Mouse (Mus musculus) neural tube, embryonic 14.5 days (tissue): ENCODE data around the gene Thada. TPM values are rescaled to one million over a fixed set of nuclear protein-coding genes. Genes with fewer than 3 reads are reported as not detected.

Experiments used
- ATAC-seq: fragments of 200-750 bp; cut with Nextera tagmentation; 2 replicates; pipeline ENCODE4 v1.8.0; 2017; ENCODE audit warnings: low read depth, mild to moderate bottlenecking, moderate TSS enrichment, moderate library complexity
- H3K27ac ChIP-seq: fragments of 300-500 bp; sonication (generic); 2 replicates; pipeline ENCODE4 v1.5.1; 2014; ENCODE audit warnings: low read depth, mild to moderate bottlenecking, control low read depth, low read length, moderate library complexity, mixed read lengths
- H3K27me3 ChIP-seq: fragments of 300-500 bp; sonication (generic); 2 replicates; pipeline ENCODE4 v1.6.1; 2014; ENCODE audit warnings: low read length; ENCODE audit not compliant: control insufficient read depth, insufficient read depth
- H3K36me3 ChIP-seq: fragments of 300-500 bp; sonication (generic); 2 replicates; pipeline ENCODE4 v1.6.1; 2014; ENCODE audit warnings: low read length, mixed read lengths; ENCODE audit not compliant: control insufficient read depth, insufficient read depth
- H3K4me1 ChIP-seq: fragments of 300-500 bp; sonication (generic); 2 replicates; pipeline ENCODE4 v1.6.1; 2014; ENCODE audit warnings: low read length; ENCODE audit not compliant: control insufficient read depth, insufficient read depth
- H3K4me2 ChIP-seq: fragments of 300-500 bp; sonication (generic); 2 replicates; pipeline ENCODE4 v1.6.1; 2014; ENCODE audit warnings: mild to moderate bottlenecking, low read depth, low read length, control low read depth
- H3K4me3 ChIP-seq: fragments of 300-500 bp; sonication (generic); 2 replicates; pipeline ENCODE4 v1.5.1; 2014; ENCODE audit warnings: low read depth, low read length, control low read depth, mixed read lengths
- H3K9ac ChIP-seq: fragments of 300-500 bp; sonication (generic); replicated peaks from 2 replicates; pipeline ENCODE4 v1.6.1; 2014; ENCODE audit warnings: low read depth, mild to moderate bottlenecking, control low read depth, low read length, mixed read lengths
- H3K9me3 ChIP-seq: fragments of 300-500 bp; sonication (generic); 2 replicates; pipeline ENCODE4 v1.6.1; 2016; ENCODE audit warnings: low read length; ENCODE audit not compliant: control insufficient read depth
- WGBS: fragments of 180-500 bp; shearing (Covaris S2); extraction: QIAGEN DNeasy Blood & Tissue Kit; methylation state at CpG from one replicate; pipeline ENCODE4 v1.1.7; 2014; 5-methylcytosine and 5-hydroxymethylcytosine counted together
- polyA plus RNA-seq: library from polyadenylated mRNA; unstranded; fragments of >200 nt; fragmentation: Nextera tagmentation; extraction: Ambion mirVana; gene quantifications from 2 replicates; pipeline ENCODE4 v1.2.1, GENCODE M21; 2014

Thada gene
- polyA plus RNA-seq, 1 experiment from 2014 or later: 12.8 TPM

DNA sequence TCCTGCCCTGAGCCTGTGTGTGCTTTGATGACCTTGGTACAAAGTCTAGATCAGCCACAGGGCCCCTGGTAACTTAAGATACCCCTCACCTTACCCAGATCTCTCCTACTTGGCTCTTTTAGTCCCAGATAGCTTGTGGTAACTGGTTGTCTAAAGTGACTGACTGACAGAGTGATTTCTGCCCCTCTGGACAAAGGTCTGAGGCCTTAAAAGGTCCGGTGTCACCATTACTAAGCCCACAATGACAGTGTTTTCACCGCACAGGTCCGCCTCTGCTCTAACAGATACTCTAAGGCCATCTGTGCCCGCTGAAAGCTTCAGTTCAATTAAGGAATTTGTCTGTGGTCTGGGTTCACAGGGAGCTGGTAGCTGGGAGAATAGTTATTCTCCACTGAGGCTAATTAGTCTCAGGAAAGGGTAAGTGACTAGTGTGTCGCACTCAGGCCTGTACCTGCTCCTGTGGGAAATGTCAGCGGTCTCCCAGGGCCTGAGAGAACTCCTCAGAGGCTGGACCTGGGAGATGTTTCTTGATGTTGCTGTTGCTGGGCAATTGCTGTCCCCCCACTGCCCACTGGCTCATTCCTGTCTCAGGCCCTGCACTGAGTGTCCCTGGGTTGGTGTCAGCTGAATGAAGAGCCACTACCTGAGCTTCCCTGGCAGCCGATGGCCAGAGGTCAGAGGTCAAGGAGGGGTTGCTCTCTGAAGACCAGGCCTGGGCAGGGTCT lies 319.4 kb downstream of the Thada start:
- Histone ChIP-seq H3K4me1 (0 out of 2 replicates have a peak, but pooled peaks cover 5% of the 10 kb centered on the region), H3K36me3 (no peaks in the 10 kb centered on the region), H3K9ac (no peak overlapping the region), H3K27me3 (no peaks in the 10 kb centered on the region), H3K9me3 (no peaks in the 10 kb centered on the region), H3K4me2 (no peak overlapping the region), H3K4me3 (no peak overlapping the region), H3K27ac (no peak overlapping the region)
- 41% methylated on average over 7 of the region's 7 CpGs for WGBS
- no peak for ATAC-seq

DNA sequence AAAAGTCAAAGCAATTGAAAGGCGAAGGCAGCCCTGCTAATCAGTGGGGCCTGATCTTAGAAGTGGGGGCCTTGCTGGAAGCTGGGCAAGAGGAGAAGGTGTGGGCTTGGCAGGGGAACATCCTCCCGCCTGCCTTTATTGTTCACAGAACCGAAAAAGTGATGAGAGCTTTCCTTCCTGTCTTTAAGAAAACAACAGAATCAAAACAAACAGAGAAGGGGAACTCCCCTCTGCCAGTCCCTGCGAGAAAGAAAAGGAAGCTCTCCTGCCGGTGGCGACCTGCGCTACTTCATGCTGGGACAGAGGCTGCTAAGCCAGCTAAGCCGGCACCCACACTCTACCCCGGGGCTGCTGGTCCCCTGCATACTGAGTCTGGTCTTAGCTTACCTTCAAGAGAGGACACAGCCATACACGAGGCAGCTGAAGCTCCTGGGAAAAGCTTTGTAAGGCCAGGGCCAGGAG lies 320.1 kb downstream of the Thada start:
- H3K4me2 ChIP-seq: no peak overlapping the region
- H3K36me3 ChIP-seq: no peaks in the 10 kb centered on the region
- H3K4me1 ChIP-seq: 0 out of 2 replicates have a peak, but pooled peaks cover 5% of the 10 kb centered on the region
- no peak overlapping the region for H3K4me3 ChIP-seq
- H3K9me3 ChIP-seq: no peaks in the 10 kb centered on the region
- no peak overlapping the region for H3K9ac ChIP-seq
- WGBS: 22% methylated on average over 10 of the region's 10 CpGs
- no peak overlapping the region for H3K27ac ChIP-seq
- ATAC-seq: no peak
- no peaks in the 10 kb centered on the region for H3K27me3 ChIP-seq

DNA sequence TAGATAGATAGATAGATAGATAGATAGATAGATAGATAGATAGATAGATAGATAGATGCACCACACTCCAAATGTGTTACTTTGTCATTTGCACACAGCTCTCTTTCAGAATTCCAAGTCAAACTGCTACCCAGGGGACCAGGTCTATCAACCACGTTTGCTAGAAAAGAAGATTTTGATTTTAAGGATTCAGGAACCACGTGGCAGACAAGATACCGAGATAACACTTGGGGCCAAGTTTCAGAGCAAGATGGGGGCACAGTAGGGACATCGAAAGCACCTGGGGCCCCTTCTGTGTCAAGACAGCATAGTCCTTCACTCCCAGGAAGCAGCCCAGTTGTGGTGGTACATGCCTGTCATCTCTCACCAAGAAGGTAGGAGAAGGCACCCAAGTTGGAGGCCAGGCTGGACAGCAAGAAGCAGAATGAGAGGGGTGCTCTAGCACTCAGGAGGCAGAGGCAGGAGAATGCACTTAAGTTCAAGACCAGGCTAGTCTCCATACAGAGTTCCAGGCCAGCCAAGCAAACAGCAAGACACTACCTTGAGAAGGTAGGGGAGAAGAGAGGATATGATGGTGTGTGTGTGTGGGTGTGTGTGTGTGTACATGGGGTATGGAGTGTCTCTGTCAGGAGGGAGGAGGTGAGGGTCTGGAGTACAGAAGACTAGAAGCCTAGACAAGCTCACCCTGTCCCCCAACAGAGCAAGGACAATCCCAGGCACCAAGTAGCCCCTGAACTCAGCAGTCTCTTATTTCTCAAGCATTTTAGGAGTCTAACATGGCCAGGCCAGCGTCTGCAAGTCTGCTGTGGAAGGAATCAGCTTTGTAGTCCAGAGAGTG lies 321.0 kb downstream of the Thada start:
- WGBS: 77% methylated on average over 5 of the region's 5 CpGs
- H3K4me2 ChIP-seq: no peak overlapping the region

DNA sequence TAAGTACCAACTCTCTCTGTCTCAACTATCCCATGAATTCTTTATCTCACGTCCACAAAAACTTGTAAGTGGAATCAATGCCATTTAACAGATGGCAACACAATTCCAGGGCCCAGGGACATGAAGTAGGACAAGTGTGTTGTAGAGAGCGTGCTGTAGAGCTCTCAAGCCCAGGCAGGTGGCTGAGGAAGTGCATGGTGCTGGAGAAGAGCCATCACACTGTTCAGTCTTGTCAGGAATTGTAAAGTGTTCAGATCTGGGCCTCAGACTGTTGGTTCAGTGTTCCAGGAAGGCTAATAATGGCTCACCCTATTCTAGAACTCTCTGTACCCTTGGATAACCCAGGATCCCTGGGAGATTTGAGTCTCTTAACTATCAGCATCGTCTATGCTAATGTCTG lies 321.9 kb downstream of the Thada start:
- WGBS: 91% methylated on average over 3 of the region's 3 CpGs
- H3K4me2 ChIP-seq: no peak overlapping the region
- no peak for ATAC-seq
- no peak overlapping the region for H3K27ac ChIP-seq
- H3K27me3 ChIP-seq: no peaks in the 10 kb centered on the region
- H3K9ac ChIP-seq: no peak overlapping the region
- no peaks in the 10 kb centered on the region for H3K36me3 ChIP-seq
- 0 out of 2 replicates have a peak, but pooled peaks cover 5% of the 10 kb centered on the region for H3K4me1 ChIP-seq
- no peaks in the 10 kb centered on the region for H3K9me3 ChIP-seq
- H3K4me3 ChIP-seq: no peak overlapping the region

More for the DNA sequence above, 321.0 kb downstream of the Thada start:
- ATAC-seq: no peak
- no peak overlapping the region for H3K4me3 ChIP-seq
- 0 out of 2 replicates have a peak, but pooled peaks cover 5% of the 10 kb centered on the region for H3K4me1 ChIP-seq
- no peaks in the 10 kb centered on the region for H3K36me3 ChIP-seq
- H3K9me3 ChIP-seq: no peaks in the 10 kb centered on the region
- no peak overlapping the region for H3K27ac ChIP-seq
- H3K27me3 ChIP-seq: no peaks in the 10 kb centered on the region
- H3K9ac ChIP-seq: no peak overlapping the region

DNA sequence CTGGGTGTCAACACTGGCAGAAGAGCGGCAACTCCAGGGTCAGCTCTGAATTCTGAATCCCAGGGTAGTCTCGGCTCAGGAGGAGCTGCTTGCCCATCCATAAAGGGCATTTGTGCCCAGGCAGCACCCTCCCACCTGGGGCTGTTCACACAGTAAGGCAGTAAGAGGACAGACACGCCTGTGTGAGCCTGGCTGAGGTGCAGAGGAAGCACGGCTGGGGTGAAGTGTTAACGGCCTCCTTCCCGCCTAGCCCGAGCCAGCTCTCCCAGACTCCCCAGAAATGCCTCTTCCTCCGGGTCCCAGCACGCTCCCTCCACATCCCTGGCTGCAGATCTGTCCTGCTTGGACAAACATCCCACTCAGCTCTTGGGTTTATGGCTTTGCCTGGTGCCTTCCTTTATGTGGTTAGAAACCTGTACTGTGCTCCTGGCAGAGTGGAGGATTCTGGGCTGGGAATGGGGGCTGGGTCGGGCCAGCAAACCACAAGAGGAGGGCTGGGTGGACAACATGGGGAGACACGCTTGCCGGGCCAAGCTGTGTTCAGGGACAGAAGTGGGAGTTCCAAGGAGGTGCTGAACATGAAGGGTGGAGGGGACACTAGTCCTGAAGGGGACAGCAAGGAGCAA lies 322.7 kb downstream of the Thada start:
- Histone ChIP-seq H3K4me3 (no peak overlapping the region), H3K9me3 (no peaks in the 10 kb centered on the region), H3K9ac (no peak overlapping the region), H3K36me3 (no peaks in the 10 kb centered on the region), H3K4me2 (no peak overlapping the region), H3K27ac (no peak overlapping the region), H3K27me3 (no peaks in the 10 kb centered on the region), H3K4me1 (0 out of 2 replicates have a peak, but pooled peaks cover 3% of the 10 kb centered on the region)
- no peak for ATAC-seq
- 44% methylated on average over 12 of the region's 12 CpGs for WGBS

- no peak for ATAC-seq
- 81% methylated on average over 6 of the region's 6 CpGs for WGBS
- H3K4me3 ChIP-seq: no peak overlapping the region
- no peak overlapping the region for H3K4me2 ChIP-seq
- H3K9ac ChIP-seq: no peak overlapping the region
- H3K36me3 ChIP-seq: no peaks in the 10 kb centered on the region
- 0 out of 2 replicates have a peak, but pooled peaks cover 2% of the 10 kb centered on the region for H3K4me1 ChIP-seq
- H3K27me3 ChIP-seq: no peaks in the 10 kb centered on the region
- no peak overlapping the region for H3K27ac ChIP-seq
- no peaks in the 10 kb centered on the region for H3K9me3 ChIP-seq
Observed at GRCm38 (mm10) chr17:84141691-84142090, 324.3 kb downstream of the Thada start.

DNA sequence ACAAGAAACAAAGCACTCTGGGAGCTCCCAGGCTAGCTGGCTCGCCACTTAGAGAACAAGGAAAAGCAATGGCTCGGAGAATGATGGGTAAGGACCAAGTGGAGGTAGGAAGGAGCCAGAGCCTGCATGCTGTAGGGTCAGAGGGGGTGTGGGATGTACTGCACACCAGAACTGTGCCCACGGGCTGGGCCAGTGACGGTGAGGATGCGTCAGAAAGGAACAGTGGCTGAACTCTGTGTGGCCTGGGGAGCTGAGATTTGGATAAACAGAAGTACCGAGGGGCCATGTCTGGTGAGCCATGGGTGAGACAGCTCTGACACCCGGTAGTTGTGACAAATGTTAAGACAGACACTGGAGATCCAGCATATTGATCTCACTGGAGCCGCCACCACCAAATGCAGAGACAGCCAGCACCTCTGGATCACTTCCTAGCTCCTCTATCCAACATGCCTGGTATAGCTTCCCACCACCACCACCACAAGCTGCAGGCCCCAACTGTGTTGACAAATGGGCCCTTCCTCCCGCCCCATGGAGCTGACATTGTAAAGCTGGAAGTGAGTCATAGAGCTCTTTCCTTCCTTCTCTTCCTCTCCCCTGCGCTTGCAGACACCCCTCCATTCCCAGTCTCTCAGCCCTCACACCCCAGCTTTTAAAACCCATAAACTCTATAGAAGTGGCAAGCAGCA lies 325.0 kb downstream of the Thada start:
- 74% methylated on average over 10 of the region's 10 CpGs for WGBS
- Histone ChIP-seq H3K4me3 (no peak overlapping the region), H3K9me3 (no peaks in the 10 kb centered on the region), H3K4me2 (no peak overlapping the region), H3K27me3 (no peaks in the 10 kb centered on the region), H3K36me3 (no peaks in the 10 kb centered on the region), H3K9ac (no peak overlapping the region), H3K4me1 (no peaks in the 10 kb centered on the region), H3K27ac (no peak overlapping the region)
- ATAC-seq: no peak
